Mouse (Mus musculus) heart, postnatal 36 days (tissue): ENCODE measurements around the gene Fbxw7. TPM values are rescaled to one million over a fixed set of nuclear protein-coding genes. Genes with fewer than 3 reads are reported as not detected.

ENCODE experiments used
- DNase-seq, 2 experiments: peaks; one replicate each; pipeline ENCODE4 v3.0.0; 2021 to 2022
- intact Hi-C: fragments of 180-260 bp; cut with DNase I; formaldehyde crosslinking; loops from one replicate; pipeline ENCODE4 v1.15.1; 2025
- total RNA-seq, 2 experiments: library from RNA; stranded (reverse); gene quantifications; 2 replicates each; pipeline ENCODE4 v1.2.3; 2021

Fbxw7 gene
- total RNA-seq, 2 experiments from 2014 or later = 35.3 to 45.3 TPM

GRCm38 (mm10) chr3:84936956-84937355, 121.9 kb downstream of the Fbxw7 start:
- no peak for DNase-seq
- intact Hi-C loops = loop anchor here (5.0 to 10.0 kb wide), 2 partner anchors 178 to 335 kb away; no protein-coding TSS in a partner anchor

GRCm38 (mm10) chr3:84937360-84938355, 122.6 kb downstream of the Fbxw7 start:
- intact Hi-C loops = loop anchor here (5.0 to 10.0 kb wide), 2 partner anchors 177 to 335 kb away; no protein-coding TSS in a partner anchor
- DNase-seq = no peak

- intact Hi-C loops = no loop called here
- DNase-seq = no peak
Observed at GRCm38 (mm10) chr3:84944933-84945332, 129.9 kb downstream of the Fbxw7 start.

- intact Hi-C loops = no loop called here
Observed at GRCm38 (mm10) chr3:84946381-84946780, 131.3 kb downstream of the Fbxw7 start.

GRCm38 (mm10) chr3:84949387-84949786, 134.3 kb downstream of the Fbxw7 start:
- no peak for DNase-seq

More at GRCm38 (mm10) chr3:84946381-84946780, 131.3 kb downstream of the Fbxw7 start:
- no peak for DNase-seq

GRCm38 (mm10) chr3:84951698-84952097, 136.6 kb downstream of the Fbxw7 start:
- DNase-seq = no peak
- intact Hi-C loops = no loop called here

More at GRCm38 (mm10) chr3:84949387-84949786, 134.3 kb downstream of the Fbxw7 start:
- intact Hi-C loops = no loop called here

GRCm38 (mm10) chr3:84952135-84952534, 137.1 kb downstream of the Fbxw7 start:
- intact Hi-C loops = no loop called here

GRCm38 (mm10) chr3:84952585-84953187, 137.6 kb downstream of the Fbxw7 start:
- intact Hi-C loops = no loop called here
- no peak for DNase-seq

More at GRCm38 (mm10) chr3:84952135-84952534, 137.1 kb downstream of the Fbxw7 start:
- DNase-seq = peak; percentile 20 to 49

- no peak for DNase-seq
- intact Hi-C loops = no loop called here
Observed at GRCm38 (mm10) chr3:84955011-84955775, 140.1 kb downstream of the Fbxw7 start.

GRCm38 (mm10) chr3:84955857-84956256, 140.8 kb downstream of the Fbxw7 start:
- intact Hi-C loops = no loop called here
- no peak for DNase-seq

GRCm38 (mm10) chr3:84965156-84965555, 150.1 kb downstream of the Fbxw7 start:
- intact Hi-C loops = no loop called here
- no peak for DNase-seq

- intact Hi-C loops = no loop called here
- DNase-seq = no peak
Observed at GRCm38 (mm10) chr3:84967364-84967763, 152.3 kb downstream of the Fbxw7 start.

GRCm38 (mm10) chr3:84971561-84971960, 156.5 kb downstream of the Fbxw7 start:
- intact Hi-C loops = no loop called here
- DNase-seq = no peak

GRCm38 (mm10) chr3:84972881-84973280, 157.8 kb downstream of the Fbxw7 start:
- intact Hi-C loops = no loop called here
- no peak for DNase-seq

- DNase-seq = no peak
- intact Hi-C loops = no loop called here
Observed at GRCm38 (mm10) chr3:84974193-84974592, 159.1 kb downstream of the Fbxw7 start.

GRCm38 (mm10) chr3:84978676-84979075, 163.6 kb downstream of the Fbxw7 start:
- no peak for DNase-seq
- intact Hi-C loops = no loop called here

GRCm38 (mm10) chr3:84980158-84980557, 165.1 kb downstream of the Fbxw7 start:
- intact Hi-C loops = no loop called here
- DNase-seq = no peak

- intact Hi-C loops = no loop called here
- no peak for DNase-seq
Observed at GRCm38 (mm10) chr3:84982688-84983087, 167.6 kb downstream of the Fbxw7 start.

- no peak for DNase-seq
- intact Hi-C loops = no loop called here
Observed at GRCm38 (mm10) chr3:84985121-84985625, 170.1 kb downstream of the Fbxw7 start.

GRCm38 (mm10) chr3:84988880-84989279, 173.8 kb downstream of the Fbxw7 start:
- intact Hi-C loops = no loop called here
- DNase-seq = no peak
